Comparison of ENCODE assay signal across 10 mouse cellular contexts in the genomic region with DNA sequence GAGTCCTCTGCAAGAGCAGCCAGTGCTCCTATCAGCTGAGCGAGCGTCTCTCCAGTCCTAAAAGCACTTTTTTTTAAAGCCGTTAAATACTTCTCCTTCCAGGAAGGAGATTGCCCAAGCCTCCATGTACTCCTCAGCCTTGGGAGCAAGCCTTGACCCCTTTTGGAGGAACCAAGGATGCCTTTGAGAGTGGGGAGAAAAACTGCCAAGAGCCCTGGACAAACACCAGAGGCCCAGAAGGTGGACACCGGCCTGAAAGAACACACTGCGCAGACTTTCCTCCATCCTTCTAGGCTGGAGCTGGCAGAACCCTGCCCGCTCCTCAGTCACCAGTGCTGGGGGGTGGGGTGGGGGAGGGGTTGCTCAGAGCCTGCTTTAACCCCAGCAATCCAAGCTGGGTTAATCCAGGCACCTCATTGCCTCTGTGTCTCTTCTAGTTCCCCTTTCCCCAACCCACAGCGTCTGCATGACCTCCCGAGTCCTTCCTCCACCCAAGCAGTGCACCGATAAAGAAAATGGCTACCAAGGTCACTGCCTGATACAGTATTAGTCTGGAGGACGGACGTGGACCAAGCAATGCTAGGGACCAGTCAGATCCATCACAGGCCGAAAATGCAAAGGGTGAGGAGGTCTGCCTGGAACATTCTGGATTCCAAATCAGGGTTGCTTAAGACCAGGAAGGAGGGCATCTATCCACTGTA. TPM values are rescaled to one million over a fixed set of nuclear protein-coding genes. Genes with fewer than 3 reads are reported as not detected.
A peak's percentile ranks its signal among the peaks of the same experiment; 100 is the strongest.
DNase-seq lines count a peak whose midpoint lies in the region; ATAC-seq and TF ChIP-seq lines count a peak whose summit lies in the region.
"Had no signal": no experiment of that assay in that cellular context is flagged by ENCODE, and none has a peak within 500 bp of the region (broad histone marks: within the 10 kb centered on the region; RNA-seq: fewer than 3 reads in every experiment).

No protein-coding gene starts in this region.

- no peaks in the 10 kb centered on the region for H3K9me3 ChIP-seq in kidney, embryonic 15.5 days (replicated peaks)
- H3K9me3 ChIP-seq: embryonic facial prominence, embryonic 13.5 days had no signal

- no peaks in the 10 kb centered on the region for H3K4me1 ChIP-seq in kidney, embryonic 15.5 days
- peaks cover 5% of the 10 kb centered on the region; the same call in 1 of the 2 replicates for H3K4me1 ChIP-seq in kidney, adult 2 months (ENCODE audit: control insufficient read depth, insufficient read depth, low read length)

- no peak overlapping the region for H3K4me2 ChIP-seq in kidney, embryonic 15.5 days
- H3K4me2 ChIP-seq: embryonic facial prominence, embryonic 13.5 days; lung, embryonic 14.5 days had no signal

- H3K36me3 ChIP-seq in kidney, embryonic 15.5 days: peaks cover 65% of the 10 kb centered on the region
- no peaks in the 10 kb centered on the region for H3K36me3 ChIP-seq in kidney, adult 2 months (ENCODE audit: control insufficient read depth, insufficient read depth, low read length)

- no peak for ATAC-seq in kidney, embryonic 15.5 days (replicated peaks; ENCODE audit: low FRiP score)

- H3K27me3 ChIP-seq in kidney, embryonic 15.5 days: no peaks in the 10 kb centered on the region
- H3K27me3 ChIP-seq in kidney, adult 2 months (replicated peaks; ENCODE audit: control insufficient read depth, insufficient read depth, low read length): no peaks in the 10 kb centered on the region
- H3K27me3 ChIP-seq: embryonic facial prominence, embryonic 13.5 days had no signal

- no peak for TF ChIP-seq POLR2A in kidney, adult 2 months (IDR thresholded peaks at IDR 0.05; ENCODE audit: low read depth, low read length)

- H3K4me3 ChIP-seq in kidney, embryonic 15.5 days (replicated peaks): no peak overlapping the region
- H3K4me3 ChIP-seq in kidney, adult 2 months (ENCODE audit: insufficient read depth, low read depth, low read length): no peak overlapping the region
- H3K4me3 ChIP-seq: embryonic facial prominence, embryonic 13.5 days had no signal

- H3K9ac ChIP-seq in kidney, embryonic 15.5 days: no peak overlapping the region
- H3K9ac ChIP-seq: embryonic facial prominence, embryonic 13.5 days; lung, embryonic 14.5 days had no signal

- TF ChIP-seq CTCF in kidney, adult 2 months (conservative IDR thresholded peaks at IDR 0.05; ENCODE audit: insufficient read depth, insufficient read length, low read depth, low read length): no peak

- DNase-seq in kidney, adult 2 months: no peak
- peak; percentile 64 for DNase-seq in adrenal gland, postnatal 14 days
- DNase-seq in gastrocnemius, postnatal 36 days: peak; percentile 55 to 56
- peak; percentile 68 for DNase-seq in lung, postnatal 14 days
- no peak for DNase-seq in natural killer cell, adult 2 months (ENCODE audit: low spot score in 2 of 2)
- no peak for DNase-seq in kidney, adult 11 months
- no peak for DNase-seq in kidney, postnatal 10 days
- DNase-seq: lung, embryonic 14.5 days had no signal

- 86% methylated on average over 12 of the region's 12 CpGs for WGBS in kidney, embryonic 15.5 days
- WGBS in kidney, adult 2 months: 79% methylated on average over 12 of the region's 12 CpGs

- intact Hi-C loops in gastrocnemius, postnatal 36 days (cut with DNase I): no loop called here

- H3K27ac ChIP-seq in kidney, embryonic 15.5 days: 0 out of 2 replicates have a peak overlapping the region, but pooled peaks have one; percentile 13
- H3K27ac ChIP-seq in kidney, adult 2 months (ENCODE audit: insufficient read depth, low read depth, low read length): no peak overlapping the region
- H3K27ac ChIP-seq: embryonic facial prominence, embryonic 13.5 days had no signal

RNA-seq across cellular contexts. Expression of a gene that starts 8.6 kb away (rescaled TPM):
- polyA plus RNA-seq in kidney, embryonic 15.5 days (2015; fragmentation: Nextera tagmentation; extraction: Ambion mirVana): 4.7 and 6.8 TPM in 2 replicates
- polyA plus RNA-seq in kidney, adult 2 months (2012; rRNA removed): 79.7 and 85.4 TPM in 2 replicates
- total RNA-seq in adrenal gland, postnatal 14 days (2021): 37.3 and 48.5 TPM in 2 replicates
- total RNA-seq in gastrocnemius, postnatal 36 days (2021): 10 to 100 TPM; 23.6 to 30.5 TPM

RNA-seq across cellular contexts. Expression of a gene that starts 29.3 kb away (rescaled TPM):
- not detected in 2 replicates for polyA plus RNA-seq in kidney, embryonic 15.5 days (2015; fragmentation: Nextera tagmentation; extraction: Ambion mirVana)
- 18.2 and 25.8 TPM in 2 replicates for polyA plus RNA-seq in kidney, adult 2 months (2012; rRNA removed)
- 1.5 and 3.3 TPM in 2 replicates for total RNA-seq in adrenal gland, postnatal 14 days (2021)
- 1 to 10 TPM; 5.2 to 9.3 TPM for total RNA-seq in gastrocnemius, postnatal 36 days (2021)
- polyA plus RNA-seq: embryonic facial prominence, embryonic 13.5 days had no signal

RNA-seq across cellular contexts. Expression of a gene that starts 32.4 kb away (rescaled TPM):
- polyA plus RNA-seq in kidney, embryonic 15.5 days (2015; fragmentation: Nextera tagmentation; extraction: Ambion mirVana): 0.27 and 0.49 TPM in 2 replicates
- 30.1 and 33.8 TPM in 2 replicates for polyA plus RNA-seq in kidney, adult 2 months (2012; rRNA removed)
- total RNA-seq in adrenal gland, postnatal 14 days (2021): 31.9 and 32.5 TPM in 2 replicates
- 10 to 100 TPM; 10.3 to 26.0 TPM for total RNA-seq in gastrocnemius, postnatal 36 days (2021)
- polyA plus RNA-seq: embryonic facial prominence, embryonic 13.5 days; lung, embryonic 14.5 days had no signal

RNA-seq across cellular contexts. Expression of a gene that starts 37.6 kb away (rescaled TPM):
- 2.7 and 3.1 TPM in 2 replicates for polyA plus RNA-seq in kidney, embryonic 15.5 days (2015; fragmentation: Nextera tagmentation; extraction: Ambion mirVana)
- 29.0 and 32.3 TPM in 2 replicates for polyA plus RNA-seq in kidney, adult 2 months (2012; rRNA removed)
- 9.7 and 9.9 TPM in 2 replicates for total RNA-seq in adrenal gland, postnatal 14 days (2021)
- total RNA-seq in gastrocnemius, postnatal 36 days (2021): 1 to 10 TPM in 1 of 2 experiments, under 1 TPM in 1; 0.62 to 1.4 TPM

RNA-seq across cellular contexts. Expression of a gene that starts 50.2 kb away (rescaled TPM):
- polyA plus RNA-seq in kidney, embryonic 15.5 days (2015; fragmentation: Nextera tagmentation; extraction: Ambion mirVana): 71.4 and 81.3 TPM in 2 replicates
- polyA plus RNA-seq in kidney, adult 2 months (2012; rRNA removed): 10.2 and 10.5 TPM in 2 replicates
- 11.0 and 13.2 TPM in 2 replicates for total RNA-seq in adrenal gland, postnatal 14 days (2021)
- total RNA-seq in gastrocnemius, postnatal 36 days (2021): under 1 TPM; 0.64 to 0.84 TPM

Comparison
In these comparisons a context has a peak if more than half of its experiments do, and no peak if none do; other contexts are left out.
1. DNase-seq: peak in adrenal gland, postnatal 14 days (single experiment), gastrocnemius, postnatal 36 days (2 of 2) and lung, postnatal 14 days (single experiment); none in kidney, adult 2 months (single experiment), natural killer cell, adult 2 months (0 of 2), kidney, adult 11 months (single experiment) and kidney, postnatal 10 days (single experiment).